Mouse (Mus musculus): ENCODE data around the gene Cryz.

Cryz gene

DNA sequence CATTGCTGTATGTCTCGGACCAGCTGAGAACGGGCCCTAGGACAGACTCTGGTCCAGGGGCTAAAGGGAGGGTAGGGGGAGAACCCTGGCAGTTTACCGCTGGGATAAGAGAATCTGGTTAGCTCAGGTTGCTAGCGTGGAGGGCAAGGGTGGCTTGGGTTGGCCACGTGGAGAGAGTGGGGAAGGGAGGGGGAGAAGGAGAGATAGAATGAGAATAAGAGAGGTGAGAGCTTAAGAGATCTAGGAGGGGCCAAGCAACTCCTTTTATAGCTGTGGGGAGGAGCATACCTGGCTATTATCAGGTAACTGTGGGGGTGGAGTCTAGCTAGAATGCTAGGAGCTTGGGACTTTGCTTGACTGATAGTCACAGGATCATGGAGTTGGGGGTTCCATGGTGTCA, 74.5 kb downstream of the Cryz start:
- DNase-seq (ENCODE audit: low read depth, low spot score), result no peak

Measured in brain, adult 2 months (tissue).